Mouse (Mus musculus) G1E (cell line): Measurements from ENCODE around the gene Macrod2.

Experiments
- CTCF ChIP-seq: IDR thresholded peaks from 2 replicates; pipeline ENCODE4 v1.5.1; 2012; ENCODE audit warnings: low read depth, low read length, inconsistent platforms, mixed read lengths
- GATA1 ChIP-seq: IDR thresholded peaks from 2 replicates; pipeline ENCODE4 v1.6.1; 2012; ENCODE audit warnings: borderline replicate concordance, low read length, inconsistent platforms, mixed read lengths
- POLR2AphosphoS5 ChIP-seq: IDR thresholded peaks from 2 replicates; pipeline ENCODE4 v1.6.1; 2012; ENCODE audit warnings: low read depth, low read length, inconsistent platforms; ENCODE audit not compliant: insufficient replicate concordance
- TAL1 ChIP-seq: conservative IDR thresholded peaks from 2 replicates; pipeline ENCODE4 v1.6.1; 2012; ENCODE audit warnings: low read depth, low read length, inconsistent platforms, mixed read lengths

DNA sequence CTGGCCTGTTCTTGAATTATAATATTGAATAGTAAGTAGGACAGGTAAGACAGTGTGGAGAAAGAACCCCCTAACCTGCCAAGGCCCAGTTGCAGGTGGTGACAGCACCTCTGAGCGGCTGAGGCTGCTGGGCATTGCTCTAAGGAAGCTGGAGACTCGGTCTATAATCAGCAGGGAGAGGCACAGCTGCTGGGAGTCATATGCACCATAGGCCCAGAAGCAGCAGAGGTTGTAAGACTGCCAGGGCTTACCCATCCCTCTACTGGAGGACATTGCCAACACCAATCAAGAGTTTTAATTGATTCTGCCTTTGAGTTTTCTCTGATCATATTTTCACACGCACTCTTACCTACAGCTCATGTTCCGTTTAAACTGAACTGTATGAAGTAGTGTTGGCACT, 869.5 kb downstream of the Macrod2 start:
- no peak for TF ChIP-seq CTCF
- no peak for TF ChIP-seq GATA1
- TF ChIP-seq TAL1: no peak
- no peak for TF ChIP-seq POLR2AphosphoS5
